Mouse (Mus musculus) hindbrain, embryonic 11.5 days (tissue): Measurements from ENCODE around the gene Izumo1r. TPM values are rescaled to one million over a fixed set of nuclear protein-coding genes. Genes with fewer than 3 reads are reported as not detected.

Source experiments
- ATAC-seq: fragments of 200-750 bp; cut with Nextera tagmentation; 2 replicates; pipeline ENCODE4 v1.8.0; 2017; ENCODE audit warnings: mild to moderate bottlenecking, moderate TSS enrichment, moderate library complexity; ENCODE audit not compliant: low FRiP score
- DNase-seq: peaks from one replicate; pipeline ENCODE4 v3.0.0-alpha.2; 2015; ENCODE audit warnings: low spot score
- H3K27ac ChIP-seq: fragments of 300-500 bp; sonication (generic); 2 replicates; pipeline ENCODE4 v1.5.1; 2014; ENCODE audit warnings: mild to moderate bottlenecking, low read depth, low read length
- H3K27me3 ChIP-seq: fragments of 300-500 bp; sonication (generic); 2 replicates; pipeline ENCODE4 v1.6.1; 2014; ENCODE audit warnings: mild to moderate bottlenecking, low read length, moderate library complexity, mixed read lengths; ENCODE audit not compliant: control insufficient read depth, insufficient read depth
- H3K36me3 ChIP-seq: fragments of 300-500 bp; sonication (generic); 2 replicates; pipeline ENCODE4 v1.6.1; 2014; ENCODE audit warnings: mild to moderate bottlenecking, low read length, moderate library complexity, mixed read lengths; ENCODE audit not compliant: control insufficient read depth, insufficient read depth
- H3K4me1 ChIP-seq: fragments of 300-500 bp; sonication (generic); replicated peaks from 2 replicates; pipeline ENCODE4 v1.6.1; 2014; ENCODE audit warnings: low read length, mixed read lengths; ENCODE audit not compliant: control insufficient read depth, insufficient read depth
- H3K4me2 ChIP-seq: fragments of 300-500 bp; sonication (generic); replicated peaks from 2 replicates; pipeline ENCODE4 v1.6.1; 2014; ENCODE audit warnings: mild to moderate bottlenecking, low read depth, low read length
- H3K4me3 ChIP-seq: fragments of 300-500 bp; sonication (generic); 2 replicates; pipeline ENCODE4 v1.5.1; 2014; ENCODE audit warnings: low read depth, low read length
- H3K9ac ChIP-seq: fragments of 300-500 bp; sonication (generic); 2 replicates; pipeline ENCODE4 v1.6.1; 2014; ENCODE audit warnings: low read depth, low read length
- H3K9me3 ChIP-seq: fragments of 300-500 bp; sonication (generic); 2 replicates; pipeline ENCODE4 v1.6.1; 2016; ENCODE audit warnings: low read length; ENCODE audit not compliant: control insufficient read depth
- WGBS: fragments of 180-500 bp; shearing (Covaris S2); extraction: QIAGEN DNeasy Blood & Tissue Kit; methylation state at CpG from one replicate; pipeline ENCODE4 v1.1.7; 2014; 5-methylcytosine and 5-hydroxymethylcytosine counted together
- polyA plus RNA-seq: library from polyadenylated mRNA; unstranded; fragments of >200 nt; fragmentation: Nextera tagmentation; extraction: Ambion mirVana; gene quantifications from 2 replicates; pipeline ENCODE4 v1.2.1, GENCODE M21; 2014

The Izumo1r gene
- polyA plus RNA-seq, 1 experiment from 2014 or later, result not detected

- DNase-seq (no peak), ATAC-seq (no peak)
- Histone ChIP-seq H3K27ac (no peak overlapping the region), H3K36me3 (no peaks in the 10 kb centered on the region), H3K4me2 (no peak overlapping the region), H3K9ac (no peak overlapping the region), H3K4me1 (no peaks in the 10 kb centered on the region), H3K27me3 (no peaks in the 10 kb centered on the region), H3K9me3 (no peaks in the 10 kb centered on the region), H3K4me3 (no peak overlapping the region)
- whole genome bisulfite sequencing, result 73% methylated on average over 1 of the region's 1 CpGs
Measured at GRCm38 (mm10) chr9:14848267-14848935, 55.3 kb downstream of the Izumo1r start.

- no peak overlapping the region for H3K9ac ChIP-seq
- no peak overlapping the region for H3K4me2 ChIP-seq
- no peak overlapping the region for H3K27ac ChIP-seq
- DNase-seq, result peak; percentile 50
- no peaks in the 10 kb centered on the region for H3K36me3 ChIP-seq
- H3K4me3 ChIP-seq, result no peak overlapping the region
- H3K4me1 ChIP-seq, result no peaks in the 10 kb centered on the region
- 44% methylated on average over 5 of the region's 5 CpGs for WGBS
- H3K27me3 ChIP-seq, result no peaks in the 10 kb centered on the region
- ATAC-seq, result no peak
- H3K9me3 ChIP-seq, result no peaks in the 10 kb centered on the region
Measured at GRCm38 (mm10) chr9:14846428-14846827, 57.3 kb downstream of the Izumo1r start.

GRCm38 (mm10) chr9:14843901-14844300, 59.8 kb downstream of the Izumo1r start:
- ATAC-seq (no peak), DNase-seq (no peak)
- H3K36me3 ChIP-seq, result no peaks in the 10 kb centered on the region
- no peaks in the 10 kb centered on the region for H3K9me3 ChIP-seq
- no peak overlapping the region for H3K4me2 ChIP-seq
- H3K4me1 ChIP-seq, result no peaks in the 10 kb centered on the region
- no peak overlapping the region for H3K9ac ChIP-seq
- H3K4me3 ChIP-seq, result no peak overlapping the region
- WGBS, result 94% methylated on average over 3 of the region's 3 CpGs
- H3K27me3 ChIP-seq, result no peaks in the 10 kb centered on the region
- H3K27ac ChIP-seq, result no peak overlapping the region

DNA sequence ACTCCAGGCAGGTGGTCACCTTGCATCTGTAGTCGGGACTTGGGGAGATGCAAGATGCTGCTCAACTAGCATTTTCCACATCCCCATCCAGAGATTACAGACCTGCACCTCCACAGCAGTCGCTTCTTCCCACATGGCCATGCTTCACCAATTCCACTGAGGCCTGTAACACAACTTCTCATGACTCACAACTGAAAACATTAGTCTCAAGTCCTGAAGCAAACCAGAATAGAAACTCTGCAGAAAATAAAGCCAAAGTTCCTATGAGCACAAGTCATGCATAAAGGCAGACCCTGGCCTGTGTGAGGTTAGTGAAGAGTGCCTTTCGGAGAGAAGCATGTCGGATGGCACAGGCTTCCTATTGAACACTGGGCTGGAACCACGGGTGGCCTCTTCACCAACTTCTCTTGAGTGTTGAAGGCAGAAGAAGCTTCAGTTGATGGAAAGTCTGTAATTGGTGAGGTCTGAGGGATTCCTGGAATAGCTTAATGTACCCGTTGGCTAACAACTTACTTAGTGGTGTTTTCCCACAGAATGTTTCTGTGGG, 60.4 kb downstream of the Izumo1r start:
- no peak overlapping the region for H3K9ac ChIP-seq
- WGBS, result 91% methylated on average over 6 of the region's 6 CpGs
- H3K4me1 ChIP-seq, result no peaks in the 10 kb centered on the region
- H3K4me2 ChIP-seq, result no peak overlapping the region
- no peak overlapping the region for H3K27ac ChIP-seq
- ATAC-seq (no peak), DNase-seq (no peak)
- H3K9me3 ChIP-seq, result no peaks in the 10 kb centered on the region
- H3K4me3 ChIP-seq, result no peak overlapping the region
- no peaks in the 10 kb centered on the region for H3K36me3 ChIP-seq
- no peaks in the 10 kb centered on the region for H3K27me3 ChIP-seq

GRCm38 (mm10) chr9:14841878-14842761, 61.6 kb downstream of the Izumo1r start:
- 90% methylated on average over 10 of the region's 10 CpGs for WGBS
- ATAC-seq, result no peak
- DNase-seq, result no peak

DNA sequence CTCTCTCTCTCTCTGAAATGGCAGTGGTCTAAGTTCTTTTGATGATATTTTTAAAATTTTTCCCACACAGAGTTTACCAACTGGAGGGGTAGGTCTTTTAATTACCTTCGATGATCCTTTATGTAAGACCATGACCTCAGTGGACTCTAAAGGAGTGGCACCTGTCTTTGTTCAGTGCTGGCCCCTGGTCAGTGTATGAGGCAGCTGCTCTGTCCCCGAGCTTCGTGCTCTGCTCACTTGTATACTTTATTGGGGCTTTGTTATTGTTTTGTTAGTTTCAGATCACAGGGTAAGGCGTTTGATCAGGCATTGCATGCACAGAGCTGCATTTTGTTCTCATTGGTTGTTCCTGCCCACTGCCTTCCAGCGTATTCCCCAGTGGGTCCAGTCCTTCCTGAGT, 63.8 kb downstream of the Izumo1r start:
- Histone ChIP-seq H3K9ac (no peak overlapping the region), H3K4me2 (no peak overlapping the region), H3K4me1 (no peaks in the 10 kb centered on the region), H3K27me3 (no peaks in the 10 kb centered on the region), H3K36me3 (no peaks in the 10 kb centered on the region), H3K27ac (no peak overlapping the region), H3K4me3 (no peak overlapping the region), H3K9me3 (no peaks in the 10 kb centered on the region)
- ATAC-seq (no peak), DNase-seq (no peak)
- 88% methylated on average over 5 of the region's 5 CpGs for WGBS

More at GRCm38 (mm10) chr9:14841878-14842761, 61.6 kb downstream of the Izumo1r start:
- Histone ChIP-seq H3K9ac (no peak overlapping the region), H3K4me2 (no peak overlapping the region), H3K4me3 (no peak overlapping the region), H3K4me1 (no peaks in the 10 kb centered on the region), H3K27ac (no peak overlapping the region), H3K27me3 (no peaks in the 10 kb centered on the region), H3K36me3 (no peaks in the 10 kb centered on the region), H3K9me3 (no peaks in the 10 kb centered on the region)

DNA sequence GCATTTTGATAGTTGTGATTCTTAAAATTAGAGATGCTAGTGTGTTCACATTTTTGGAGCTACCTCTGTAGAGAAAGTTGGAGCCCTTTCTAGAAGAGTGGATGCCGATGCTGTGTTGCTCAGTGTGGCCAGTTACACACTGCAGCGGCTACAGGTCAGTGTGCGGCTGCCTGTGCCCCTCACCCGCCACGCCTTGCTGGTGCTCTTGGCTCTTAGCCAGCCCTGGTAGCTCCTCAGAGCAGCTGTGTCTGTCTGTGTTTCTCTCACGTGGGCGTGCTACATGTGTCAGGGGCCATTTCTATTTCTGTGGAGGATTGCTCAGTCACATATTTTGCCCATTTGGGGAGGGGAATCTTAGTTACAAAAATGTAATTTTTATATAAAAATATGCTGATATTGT, 64.2 kb downstream of the Izumo1r start:
- peak; percentile 59; the same call in 1 of the 2 replicates for ATAC-seq
- Histone ChIP-seq H3K36me3 (no peaks in the 10 kb centered on the region), H3K4me3 (no peak overlapping the region), H3K4me2 (no peak overlapping the region), H3K4me1 (no peaks in the 10 kb centered on the region), H3K27me3 (no peaks in the 10 kb centered on the region), H3K9ac (no peak overlapping the region), H3K27ac (no peak overlapping the region), H3K9me3 (no peaks in the 10 kb centered on the region)
- 60% methylated on average over 7 of the region's 7 CpGs for WGBS
- peak; percentile 23 for DNase-seq
